Mouse (Mus musculus) midbrain, postnatal 0 days (tissue): ENCODE data around the gene Vmn1r44. TPM values are rescaled to one million over a fixed set of nuclear protein-coding genes. Genes with fewer than 3 reads are reported as not detected.
"Not testable (repeated sequence)": the region's sequence is repeated elsewhere in the genome, so short reads cannot be mapped to it uniquely, and the experiment has no call there.

Experiments used
- ATAC-seq: fragments of 200-750 bp; cut with Nextera tagmentation; 2 replicates; pipeline ENCODE4 v1.8.0; 2017; ENCODE audit warnings: moderate number of reproducible peaks, mild to moderate bottlenecking, moderate TSS enrichment, moderate library complexity; ENCODE audit not compliant: low FRiP score
- DNase-seq: peaks from one replicate; pipeline ENCODE4 v3.0.0-alpha.2; 2015; ENCODE audit warnings: low spot score
- H3K27ac ChIP-seq: fragments of 300-500 bp; sonication (generic); 2 replicates; pipeline ENCODE4 v1.5.1; 2014; ENCODE audit warnings: low read depth, mild to moderate bottlenecking, low read length, mixed read lengths
- H3K27me3 ChIP-seq: fragments of 300-500 bp; sonication (generic); 2 replicates; pipeline ENCODE4 v1.6.1; 2014; ENCODE audit warnings: low read length, control low read depth, mixed read lengths; ENCODE audit not compliant: insufficient read depth
- H3K36me3 ChIP-seq: fragments of 300-500 bp; sonication (generic); 2 replicates; pipeline ENCODE4 v1.6.1; 2014; ENCODE audit warnings: low read length, control low read depth, mixed read lengths; ENCODE audit not compliant: insufficient read depth
- H3K4me1 ChIP-seq: fragments of 300-500 bp; sonication (generic); 2 replicates; pipeline ENCODE4 v1.6.1; 2014; ENCODE audit warnings: mild to moderate bottlenecking, control low read depth, antibody characterized with exemption, low read length, mixed read lengths; ENCODE audit not compliant: insufficient read depth
- H3K4me2 ChIP-seq: fragments of 300-500 bp; sonication (generic); 2 replicates; pipeline ENCODE4 v1.6.1; 2014; ENCODE audit warnings: low read depth, mild to moderate bottlenecking, low read length, mixed read lengths; ENCODE audit not compliant: poor library complexity, severe bottlenecking
- H3K4me3 ChIP-seq: fragments of 300-500 bp; sonication (generic); 2 replicates; pipeline ENCODE4 v1.5.1; 2014; ENCODE audit warnings: low read depth, mild to moderate bottlenecking, low read length, moderate library complexity
- H3K9ac ChIP-seq: fragments of 300-500 bp; sonication (generic); replicated peaks from 2 replicates; pipeline ENCODE4 v1.6.1; 2014; ENCODE audit warnings: mild to moderate bottlenecking, low read length, moderate library complexity, mixed read lengths; ENCODE audit not compliant: poor library complexity, severe bottlenecking
- H3K9me3 ChIP-seq: fragments of 300-500 bp; sonication (generic); 2 replicates; pipeline ENCODE4 v1.6.1; 2016; ENCODE audit warnings: low read length, control low read depth
- CTCF ChIP-seq: IDR thresholded peaks from 2 replicates; pipeline ENCODE4 v1.5.1; 2016; ENCODE audit warnings: antibody characterized with exemption, mild to moderate bottlenecking
- WGBS: fragments of 180-500 bp; shearing (Covaris S2); extraction: QIAGEN DNeasy Blood & Tissue Kit; methylation state at CpG from one replicate; pipeline ENCODE4 v1.1.7; 2014; 5-methylcytosine and 5-hydroxymethylcytosine counted together
- polyA plus RNA-seq: library from polyadenylated mRNA; unstranded; fragments of >200 nt; fragmentation: Nextera tagmentation; extraction: Ambion mirVana; gene quantifications from 2 replicates; pipeline ENCODE4 v1.2.1, GENCODE M21; 2015
- total RNA-seq: library from RNA; depleted of rRNA; stranded (reverse); fragments of >200 nt; gene quantifications from 2 replicates; pipeline ENCODE4 v1.2.3, GENCODE M21; 2014; rRNA removed

Gene Vmn1r44
- total RNA-seq (not detected in 2 replicates), polyA plus RNA-seq (not detected in 2 replicates)

- no peaks in the 10 kb centered on the region for H3K4me1 ChIP-seq
- no peaks in the 10 kb centered on the region for H3K9me3 ChIP-seq
- no peaks in the 10 kb centered on the region for H3K27me3 ChIP-seq
- H3K4me3 ChIP-seq = no peak within 1 kb of the TSS
- H3K27ac ChIP-seq = no peak within 1 kb of the TSS
- DNase-seq (no peak), ATAC-seq (no peak)
- H3K9ac ChIP-seq = no peak within 1 kb of the TSS
- no peak within 1 kb of the TSS for H3K4me2 ChIP-seq
- TF ChIP-seq CTCF = no peak
- 66% methylated on average over 1 of the region's 1 CpGs for WGBS
- no peaks in the 10 kb centered on the region for H3K36me3 ChIP-seq
These were observed at the start of gene Vmn1r44 for GRCm38 (mm10) chr6:89883360-89883759. Gene Vmn1r44 (plus strand): TSS chr6:89883660.

- H3K36me3 ChIP-seq = no peaks in the 10 kb centered on the region
- DNase-seq = no peak
- ATAC-seq = no peak
These were observed 25.9 kb upstream of the Vmn1r44 start for GRCm38 (mm10) chr6:89857552-89857951.

GRCm38 (mm10) chr6:89859839-89860238, 23.6 kb upstream of the Vmn1r44 start:
- ATAC-seq (no peak), DNase-seq (no peak)
- Histone ChIP-seq H3K9ac (no peak overlapping the region), H3K9me3 (peaks cover 18% of the 10 kb centered on the region; the same call in 1 of the 2 replicates), H3K27me3 (no peaks in the 10 kb centered on the region), H3K4me3 (no peak overlapping the region), H3K4me2 (no peak overlapping the region), H3K4me1 (no peaks in the 10 kb centered on the region), H3K36me3 (no peaks in the 10 kb centered on the region), H3K27ac (no peak overlapping the region)
- 83% methylated on average over 2 of the region's 2 CpGs for WGBS
- no peak for TF ChIP-seq CTCF

More at GRCm38 (mm10) chr6:89857552-89857951, 25.9 kb upstream of the Vmn1r44 start:
- Histone ChIP-seq H3K27ac (no peak overlapping the region), H3K9me3 (peaks cover 13% of the 10 kb centered on the region; the same call in 1 of the 2 replicates), H3K4me2 (no peak overlapping the region), H3K9ac (no peak overlapping the region), H3K4me3 (no peak overlapping the region), H3K4me1 (no peaks in the 10 kb centered on the region), H3K27me3 (no peaks in the 10 kb centered on the region)
- WGBS = 83% methylated on average over 3 of the region's 3 CpGs
- TF ChIP-seq CTCF = no peak

- no peak for TF ChIP-seq CTCF
- no peak overlapping the region for H3K4me2 ChIP-seq
- H3K4me1 ChIP-seq = no peaks in the 10 kb centered on the region
- no peak overlapping the region for H3K4me3 ChIP-seq
- no peak overlapping the region for H3K9ac ChIP-seq
- peaks cover 22% of the 10 kb centered on the region for H3K9me3 ChIP-seq
- H3K27me3 ChIP-seq = no peaks in the 10 kb centered on the region
- no peak for DNase-seq
- no peaks in the 10 kb centered on the region for H3K36me3 ChIP-seq
- H3K27ac ChIP-seq = no peak overlapping the region
- ATAC-seq = no peak
- 76% methylated on average over 4 of the region's 4 CpGs for WGBS
These were observed 19.7 kb upstream of the Vmn1r44 start for GRCm38 (mm10) chr6:89863792-89864191.

GRCm38 (mm10) chr6:89867276-89867675, 16.2 kb upstream of the Vmn1r44 start:
- ATAC-seq = no peak
- no peak overlapping the region for H3K4me3 ChIP-seq
- no peak for TF ChIP-seq CTCF
- no peaks in the 10 kb centered on the region for H3K4me1 ChIP-seq
- no peaks in the 10 kb centered on the region for H3K27me3 ChIP-seq
- H3K9me3 ChIP-seq = peaks cover 16% of the 10 kb centered on the region
- no peak overlapping the region for H3K27ac ChIP-seq
- H3K9ac ChIP-seq = no peak overlapping the region
- 93% methylated on average over 2 of the region's 2 CpGs for WGBS
- no peak for DNase-seq
- H3K4me2 ChIP-seq = no peak overlapping the region
- no peaks in the 10 kb centered on the region for H3K36me3 ChIP-seq

- H3K27ac ChIP-seq = no peak overlapping the region
- H3K9me3 ChIP-seq = peaks cover 16% of the 10 kb centered on the region
- DNase-seq (no peak), ATAC-seq (no peak)
- TF ChIP-seq CTCF = no peak
- no peak overlapping the region for H3K4me3 ChIP-seq
- no peak overlapping the region for H3K4me2 ChIP-seq
- no peaks in the 10 kb centered on the region for H3K4me1 ChIP-seq
- no peak overlapping the region for H3K9ac ChIP-seq
- H3K36me3 ChIP-seq = no peaks in the 10 kb centered on the region
- H3K27me3 ChIP-seq = no peaks in the 10 kb centered on the region
- WGBS = 84% methylated on average over 2 of the region's 2 CpGs
These were observed 15.5 kb upstream of the Vmn1r44 start for GRCm38 (mm10) chr6:89867976-89868375.

GRCm38 (mm10) chr6:89876313-89876712, 7.1 kb upstream of the Vmn1r44 start, which contains the start of the genes Vmn1r42 and Vmn1r43:
Gene Vmn1r42 (minus strand): TSS chr6:89876413.
Gene Vmn1r43 (minus strand): TSS chr6:89876413.
- not testable (repeated sequence) for H3K4me1 ChIP-seq, ATAC-seq, H3K36me3 ChIP-seq, H3K27me3 ChIP-seq, H3K4me3 ChIP-seq, H3K9ac ChIP-seq, DNase-seq, H3K27ac ChIP-seq, H3K4me2 ChIP-seq, H3K9me3 ChIP-seq
- 68% methylated on average over 3 of the region's 3 CpGs for WGBS
